Mouse (Mus musculus) hindbrain, embryonic 11.5 days (tissue): ENCODE measurements around the gene Clint1. TPM values are rescaled to one million over a fixed set of nuclear protein-coding genes. Genes with fewer than 3 reads are reported as not detected.

Experiments used
- ATAC-seq: fragments of 200-750 bp; cut with Nextera tagmentation; 2 replicates; pipeline ENCODE4 v1.8.0; 2017; ENCODE audit warnings: mild to moderate bottlenecking, moderate TSS enrichment, moderate library complexity; ENCODE audit not compliant: low FRiP score
- DNase-seq: peaks from one replicate; pipeline ENCODE4 v3.0.0-alpha.2; 2015; ENCODE audit warnings: low spot score
- H3K27ac ChIP-seq: fragments of 300-500 bp; sonication (generic); 2 replicates; pipeline ENCODE4 v1.5.1; 2014; ENCODE audit warnings: mild to moderate bottlenecking, low read depth, low read length
- H3K27me3 ChIP-seq: fragments of 300-500 bp; sonication (generic); 2 replicates; pipeline ENCODE4 v1.6.1; 2014; ENCODE audit warnings: mild to moderate bottlenecking, low read length, moderate library complexity, mixed read lengths; ENCODE audit not compliant: control insufficient read depth, insufficient read depth
- H3K36me3 ChIP-seq: fragments of 300-500 bp; sonication (generic); 2 replicates; pipeline ENCODE4 v1.6.1; 2014; ENCODE audit warnings: mild to moderate bottlenecking, low read length, moderate library complexity, mixed read lengths; ENCODE audit not compliant: control insufficient read depth, insufficient read depth
- H3K4me1 ChIP-seq: fragments of 300-500 bp; sonication (generic); replicated peaks from 2 replicates; pipeline ENCODE4 v1.6.1; 2014; ENCODE audit warnings: low read length, mixed read lengths; ENCODE audit not compliant: control insufficient read depth, insufficient read depth
- H3K4me2 ChIP-seq: fragments of 300-500 bp; sonication (generic); replicated peaks from 2 replicates; pipeline ENCODE4 v1.6.1; 2014; ENCODE audit warnings: mild to moderate bottlenecking, low read depth, low read length
- H3K4me3 ChIP-seq: fragments of 300-500 bp; sonication (generic); 2 replicates; pipeline ENCODE4 v1.5.1; 2014; ENCODE audit warnings: low read depth, low read length
- H3K9ac ChIP-seq: fragments of 300-500 bp; sonication (generic); 2 replicates; pipeline ENCODE4 v1.6.1; 2014; ENCODE audit warnings: low read depth, low read length
- H3K9me3 ChIP-seq: fragments of 300-500 bp; sonication (generic); 2 replicates; pipeline ENCODE4 v1.6.1; 2016; ENCODE audit warnings: low read length; ENCODE audit not compliant: control insufficient read depth
- WGBS: fragments of 180-500 bp; shearing (Covaris S2); extraction: QIAGEN DNeasy Blood & Tissue Kit; methylation state at CpG from one replicate; pipeline ENCODE4 v1.1.7; 2014; 5-methylcytosine and 5-hydroxymethylcytosine counted together
- polyA plus RNA-seq: library from polyadenylated mRNA; unstranded; fragments of >200 nt; fragmentation: Nextera tagmentation; extraction: Ambion mirVana; gene quantifications from 2 replicates; pipeline ENCODE4 v1.2.1, GENCODE M21; 2014

The Clint1 gene
- polyA plus RNA-seq: 52.1 and 64.0 TPM in 2 replicates

- Histone ChIP-seq H3K27ac (peak within 1 kb of the TSS; percentile 67), H3K4me3 (peak within 1 kb of the TSS; percentile 87)
Measured at GRCm38 (mm10) chr11:45851516-45852123, at the start of gene Clint1. Gene Clint1, plus strand, starts transcription at chr11:45852051.

DNA sequence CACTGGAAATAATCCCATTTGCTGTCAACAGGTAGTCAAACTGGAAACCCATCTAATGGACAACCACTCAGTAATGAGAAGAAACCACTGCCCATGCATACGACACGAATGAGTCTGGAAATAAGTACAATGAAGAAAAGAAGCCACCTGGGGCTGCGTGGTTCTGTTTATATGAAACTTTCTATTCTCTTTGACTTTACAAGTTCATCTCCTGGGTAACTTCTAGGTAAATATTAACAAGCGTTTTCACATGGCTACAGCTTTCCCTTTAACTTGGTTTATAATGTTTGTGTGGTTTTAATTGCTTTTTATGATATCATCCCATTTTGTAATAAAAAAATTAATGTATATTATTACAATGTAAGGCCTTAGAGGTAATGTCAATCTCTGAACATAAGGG lies 47.8 kb upstream of the Clint1 start:
- no peaks in the 10 kb centered on the region for H3K36me3 ChIP-seq
- no peak overlapping the region for H3K9ac ChIP-seq
- ATAC-seq (no peak), DNase-seq (no peak)
- no peaks in the 10 kb centered on the region for H3K27me3 ChIP-seq
- H3K4me1 ChIP-seq: no peaks in the 10 kb centered on the region
- no peak overlapping the region for H3K27ac ChIP-seq
- H3K9me3 ChIP-seq: no peaks in the 10 kb centered on the region
- H3K4me2 ChIP-seq: no peak overlapping the region
- WGBS: 90% methylated on average over 4 of the region's 4 CpGs
- H3K4me3 ChIP-seq: no peak overlapping the region

More at GRCm38 (mm10) chr11:45851516-45852123, at the start of gene Clint1:
- ATAC-seq: peak; percentile 95
- Histone ChIP-seq H3K4me2 (peak within 1 kb of the TSS; percentile 64), H3K9ac (peak within 1 kb of the TSS; percentile 86), H3K9me3 (no peaks in the 10 kb centered on the region), H3K27me3 (no peaks in the 10 kb centered on the region), H3K36me3 (no peaks in the 10 kb centered on the region), H3K4me1 (no peaks in the 10 kb centered on the region; the same call in 1 of the 2 replicates)
- WGBS: under 1% methylated on average over 56 of the region's 57 CpGs
- DNase-seq: peak; percentile 92

GRCm38 (mm10) chr11:45805312-45805772 lies 46.5 kb upstream of the Clint1 start:
- H3K4me3 ChIP-seq: no peak overlapping the region
- 72% methylated on average over 6 of the region's 6 CpGs for WGBS

DNA sequence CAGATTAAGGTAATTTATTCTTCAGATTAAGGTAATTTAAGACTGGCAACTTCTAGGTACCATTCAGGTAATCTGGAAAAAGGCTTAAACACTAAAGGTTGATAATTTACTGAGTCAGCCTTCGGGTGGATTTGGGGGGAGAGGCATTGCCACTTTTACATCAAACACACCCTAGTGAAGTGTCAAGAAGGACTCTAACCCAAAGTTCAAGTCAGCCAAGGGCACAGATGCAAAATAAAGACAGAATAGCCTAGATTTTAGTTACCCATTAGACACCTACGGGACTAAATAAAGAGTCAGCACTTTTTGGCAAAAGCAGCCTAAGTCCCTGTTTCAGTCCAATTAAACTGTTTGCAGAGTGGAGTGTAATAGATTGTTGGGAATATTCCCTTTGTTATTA lies 46.0 kb upstream of the Clint1 start:
- DNase-seq: no peak
- Histone ChIP-seq H3K36me3 (no peaks in the 10 kb centered on the region), H3K4me2 (no peak overlapping the region), H3K9ac (no peak overlapping the region), H3K27ac (no peak overlapping the region), H3K27me3 (no peaks in the 10 kb centered on the region), H3K4me1 (no peaks in the 10 kb centered on the region), H3K4me3 (no peak overlapping the region), H3K9me3 (no peaks in the 10 kb centered on the region)
- WGBS: 85% methylated on average over 2 of the region's 2 CpGs
- ATAC-seq: no peak

More at GRCm38 (mm10) chr11:45805312-45805772, 46.5 kb upstream of the Clint1 start:
- no peak overlapping the region for H3K4me2 ChIP-seq
- H3K27ac ChIP-seq: no peak overlapping the region
- ATAC-seq (no peak), DNase-seq (no peak)
- no peaks in the 10 kb centered on the region for H3K4me1 ChIP-seq
- H3K36me3 ChIP-seq: no peaks in the 10 kb centered on the region
- no peaks in the 10 kb centered on the region for H3K9me3 ChIP-seq
- no peak overlapping the region for H3K9ac ChIP-seq
- no peaks in the 10 kb centered on the region for H3K27me3 ChIP-seq

GRCm38 (mm10) chr11:45806264-45806663 lies 45.6 kb upstream of the Clint1 start:
- ATAC-seq (no peak), DNase-seq (no peak)
- Histone ChIP-seq H3K4me3 (no peak overlapping the region), H3K9me3 (no peaks in the 10 kb centered on the region), H3K4me1 (no peaks in the 10 kb centered on the region), H3K27ac (no peak overlapping the region), H3K27me3 (no peaks in the 10 kb centered on the region), H3K9ac (no peak overlapping the region), H3K36me3 (no peaks in the 10 kb centered on the region), H3K4me2 (no peak overlapping the region)
- 93% methylated on average over 2 of the region's 2 CpGs for WGBS

GRCm38 (mm10) chr11:45806809-45807208 lies 45.0 kb upstream of the Clint1 start:
- no peaks in the 10 kb centered on the region for H3K9me3 ChIP-seq
- no peak overlapping the region for H3K9ac ChIP-seq
- H3K27me3 ChIP-seq: no peaks in the 10 kb centered on the region
- no peak overlapping the region for H3K27ac ChIP-seq
- ATAC-seq (no peak), DNase-seq (no peak)
- WGBS: 85% methylated on average over 3 of the region's 3 CpGs
- no peaks in the 10 kb centered on the region for H3K36me3 ChIP-seq
- no peak overlapping the region for H3K4me2 ChIP-seq
- H3K4me3 ChIP-seq: no peak overlapping the region
- H3K4me1 ChIP-seq: no peaks in the 10 kb centered on the region

- DNase-seq: no peak
- ATAC-seq: no peak
- Histone ChIP-seq H3K4me1 (no peaks in the 10 kb centered on the region), H3K36me3 (no peaks in the 10 kb centered on the region), H3K4me3 (no peak overlapping the region), H3K9me3 (no peaks in the 10 kb centered on the region), H3K9ac (no peak overlapping the region), H3K27me3 (no peaks in the 10 kb centered on the region), H3K4me2 (no peak overlapping the region), H3K27ac (no peak overlapping the region)
- WGBS: 86% methylated on average over 12 of the region's 12 CpGs
Measured at GRCm38 (mm10) chr11:45807820-45808219, 44.0 kb upstream of the Clint1 start.

- no peak overlapping the region for H3K4me2 ChIP-seq
- no peak for ATAC-seq
- H3K9me3 ChIP-seq: no peaks in the 10 kb centered on the region
- H3K27ac ChIP-seq: no peak overlapping the region
- WGBS: 76% methylated on average over 5 of the region's 5 CpGs
- H3K9ac ChIP-seq: no peak overlapping the region
- no peaks in the 10 kb centered on the region for H3K36me3 ChIP-seq
- H3K27me3 ChIP-seq: no peaks in the 10 kb centered on the region
- no peak for DNase-seq
- no peaks in the 10 kb centered on the region for H3K4me1 ChIP-seq
- H3K4me3 ChIP-seq: no peak overlapping the region
Measured at GRCm38 (mm10) chr11:45809424-45809823, 42.4 kb upstream of the Clint1 start.

DNA sequence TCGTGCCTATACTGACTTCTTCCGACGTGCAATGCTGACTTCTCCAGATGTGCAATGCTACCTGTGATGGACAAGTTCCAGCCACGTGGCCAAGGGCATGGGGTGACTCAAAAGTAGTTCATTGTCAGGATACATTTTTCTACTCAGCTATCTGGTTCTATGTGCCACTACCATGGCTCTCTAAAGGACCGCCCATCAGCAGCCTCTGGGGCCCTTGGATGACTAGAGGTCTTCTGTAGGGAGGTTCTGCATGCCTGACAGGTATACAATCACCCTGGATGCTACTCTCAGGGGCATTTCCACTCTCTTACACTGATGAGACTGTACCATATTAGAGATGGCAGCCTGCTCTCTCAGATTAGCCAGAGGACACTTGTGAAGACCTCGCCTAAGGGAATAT lies 41.8 kb upstream of the Clint1 start:
- no peaks in the 10 kb centered on the region for H3K9me3 ChIP-seq
- H3K4me1 ChIP-seq: no peaks in the 10 kb centered on the region
- no peak overlapping the region for H3K27ac ChIP-seq
- ATAC-seq (no peak), DNase-seq (no peak)
- no peak overlapping the region for H3K9ac ChIP-seq
- no peaks in the 10 kb centered on the region for H3K27me3 ChIP-seq
- no peak overlapping the region for H3K4me2 ChIP-seq
- H3K4me3 ChIP-seq: no peak overlapping the region
- WGBS: 87% methylated on average over 6 of the region's 6 CpGs
- H3K36me3 ChIP-seq: no peaks in the 10 kb centered on the region
